Mouse (Mus musculus) MEL (cell line): Measurements from ENCODE around the gene Perp.

ENCODE experiments used
- CTCF ChIP-seq, 3 experiments: IDR thresholded peaks in 2 of 3; conservative IDR thresholded peaks in 1 of 3; 2 replicates each; pipeline ENCODE4 v1.5.1; 2011 to 2012; ENCODE audit warnings: low read length in 3 of 3, low read depth in 2 of 3, mild to moderate bottlenecking in 2 of 3, improper control_type of control experiment in 1 of 3, inconsistent platforms in 1 of 3, mixed read lengths in 1 of 3, moderate library complexity in 1 of 3; ENCODE audit not compliant: control insufficient read depth in 1 of 3, insufficient read depth in 1 of 3, poor library complexity in 1 of 3, severe bottlenecking in 1 of 3
- EP300 ChIP-seq, 2 experiments: IDR thresholded peaks; 2 replicates each; pipeline ENCODE4 v1.6.1; 2011; ENCODE audit warnings: improper control_type of control experiment in 2 of 2, low read length in 2 of 2, low read depth in 1 of 2, mild to moderate bottlenecking in 1 of 2
- GATA1 ChIP-seq: IDR thresholded peaks from 2 replicates; pipeline ENCODE4 v1.6.1; 2011; ENCODE audit warnings: low read depth, low read length, improper control_type of control experiment
- MAX ChIP-seq: IDR thresholded peaks from 2 replicates; pipeline ENCODE4 v1.6.1; 2011; ENCODE audit warnings: low read length, improper control_type of control experiment
- MAZ ChIP-seq: IDR thresholded peaks from 2 replicates; pipeline ENCODE4 v1.6.1; 2012; ENCODE audit warnings: low read depth, mild to moderate bottlenecking, inconsistent platforms, low read length, improper control_type of control experiment
- MYC ChIP-seq: IDR thresholded peaks from 2 replicates; pipeline ENCODE4 v1.6.1; 2011; ENCODE audit warnings: low read depth, mild to moderate bottlenecking, low read length, improper control_type of control experiment, moderate library complexity
- POLR2A ChIP-seq, 2 experiments: IDR thresholded peaks; 2 replicates each; pipeline ENCODE4 v1.6.1; 2011 to 2012; ENCODE audit warnings: low read length in 2 of 2, mild to moderate bottlenecking in 2 of 2, control low read depth in 1 of 2, improper control_type of control experiment in 1 of 2, low read depth in 1 of 2, moderate library complexity in 1 of 2; ENCODE audit not compliant: control insufficient read depth in 1 of 2, insufficient read depth in 1 of 2, poor library complexity in 1 of 2
- USF1 ChIP-seq: IDR thresholded peaks from 2 replicates; pipeline ENCODE4 v1.6.1; 2014; ENCODE audit warnings: low read depth, mild to moderate bottlenecking, inconsistent platforms, low read length, improper control_type of control experiment, moderate library complexity
- ZNF384 ChIP-seq: IDR thresholded peaks from 2 replicates; pipeline ENCODE4 v1.6.1; 2012; ENCODE audit warnings: low read depth, mild to moderate bottlenecking, inconsistent platforms, low read length, improper control_type of control experiment

- TF ChIP-seq ZNF384 (no peak), CTCF (IDR thresholded peaks at IDR 0.05 in 2 of 3, conservative IDR thresholded peaks at IDR 0.05 in 1 of 3; ENCODE audit: control insufficient read depth in 1 of 3, insufficient read depth in 1 of 3, low read depth in 2 of 3, low read length in 3 of 3, poor library complexity in 1 of 3, severe bottlenecking in 1 of 3) (no peak), USF1 (no peak), POLR2A (IDR thresholded peaks at IDR 0.05; ENCODE audit: control insufficient read depth in 1 of 2, insufficient read depth in 1 of 2, low read depth in 1 of 2, low read length in 2 of 2, poor library complexity in 1 of 2) (no peak), MAZ (no peak), MAX (no peak), MYC (no peak), GATA1 (no peak), EP300 (IDR thresholded peaks at IDR 0.05; ENCODE audit: low read depth in 1 of 2, low read length in 2 of 2) (no peak)
Observed at GRCm38 (mm10) chr10:18840736-18841135, 4.1 kb upstream of the Perp start.
